Mouse (Mus musculus) olfactory bulb, adult 2 months (tissue): ENCODE data around the gene B3gnt2.

Experiments
- CTCF ChIP-seq: fragments of 200-500 bp; IDR thresholded peaks from 2 replicates; pipeline ENCODE4 v1.5.1; 2012; ENCODE audit warnings: low read depth, mild to moderate bottlenecking, low read length, moderate library complexity; ENCODE audit not compliant: insufficient read depth
- POLR2A ChIP-seq: fragments of 200-500 bp; IDR thresholded peaks from 2 replicates; pipeline ENCODE4 v1.6.1; 2012; ENCODE audit warnings: mild to moderate bottlenecking, low read depth, low read length, moderate library complexity; ENCODE audit not compliant: insufficient read depth

GRCm38 (mm10) chr11:22868582-22868981 is 7.8 kb upstream of the B3gnt2 start:
- TF ChIP-seq POLR2A (no peak), CTCF (no peak)
